Comparison of ENCODE assay signal across 9 mouse cellular contexts in genomic region chr12:16665022-16665421, GRCm38 (mm10). TPM values are rescaled to one million over a fixed set of nuclear protein-coding genes. Genes with fewer than 3 reads are reported as not detected.
DNase-seq lines count a peak whose midpoint lies in the region; ATAC-seq and TF ChIP-seq lines count a peak whose summit lies in the region.
"Had no signal": no experiment of that assay in that cellular context is flagged by ENCODE, and none has a peak within 500 bp of the region (broad histone marks: within the 10 kb centered on the region; RNA-seq: fewer than 3 reads in every experiment).

No protein-coding gene starts in this region.

- no peaks in the 10 kb centered on the region for H3K27me3 ChIP-seq in kidney, embryonic 16.5 days (ENCODE audit: insufficient read depth, low read length)
- no peaks in the 10 kb centered on the region for H3K27me3 ChIP-seq in hindbrain, embryonic 16.5 days (replicated peaks; ENCODE audit: control insufficient read depth, insufficient read depth, low read length)
- H3K27me3 ChIP-seq in neural tube, embryonic 14.5 days (ENCODE audit: control insufficient read depth, insufficient read depth, low read length): no peaks in the 10 kb centered on the region

- H3K4me2 ChIP-seq in kidney, embryonic 16.5 days (replicated peaks; ENCODE audit: low read depth, low read length): no peak overlapping the region
- no peak overlapping the region for H3K4me2 ChIP-seq in hindbrain, embryonic 16.5 days (ENCODE audit: low read length)
- no peak overlapping the region for H3K4me2 ChIP-seq in neural tube, embryonic 14.5 days (ENCODE audit: low read depth, low read length)

- 11% methylated on average over 1 of the region's 2 CpGs for WGBS in kidney, embryonic 16.5 days
- WGBS in hindbrain, embryonic 16.5 days: no CpG with 5 or more reads among the region's 2 CpGs
- 0% methylated on average over 1 of the region's 2 CpGs for WGBS in neural tube, embryonic 14.5 days

- intact Hi-C loops in gastrocnemius, postnatal 14 days (cut with DNase I; ENCODE audit: low total_unique reads): no loop called here

- TF ChIP-seq POLR2A in brain, embryonic 14.5 days (IDR thresholded peaks at IDR 0.05; ENCODE audit: borderline replicate concordance, extremely low read depth, insufficient read depth, insufficient read length, poor library complexity, severe bottlenecking): no peak

- no peaks in the 10 kb centered on the region for H3K9me3 ChIP-seq in kidney, embryonic 16.5 days (ENCODE audit: low read length)
- H3K9me3 ChIP-seq in hindbrain, embryonic 16.5 days (ENCODE audit: control insufficient read depth, low read length): no peaks in the 10 kb centered on the region
- no peaks in the 10 kb centered on the region for H3K9me3 ChIP-seq in neural tube, embryonic 14.5 days (ENCODE audit: control insufficient read depth, low read length)

- no peak overlapping the region for H3K9ac ChIP-seq in kidney, embryonic 16.5 days (replicated peaks; ENCODE audit: low read length)
- no peak overlapping the region for H3K9ac ChIP-seq in hindbrain, embryonic 16.5 days (ENCODE audit: low read depth, low read length)
- no peak overlapping the region for H3K9ac ChIP-seq in neural tube, embryonic 14.5 days (replicated peaks; ENCODE audit: low read depth, low read length)

- no peak overlapping the region for H3K4me3 ChIP-seq in kidney, embryonic 16.5 days (ENCODE audit: low read length)
- no peak overlapping the region for H3K4me3 ChIP-seq in hindbrain, embryonic 16.5 days (ENCODE audit: low read length)
- no peak overlapping the region for H3K4me3 ChIP-seq in neural tube, embryonic 14.5 days (ENCODE audit: low read depth, low read length)

- no peak overlapping the region for H3K27ac ChIP-seq in kidney, embryonic 16.5 days (ENCODE audit: low read length)
- no peak overlapping the region for H3K27ac ChIP-seq in hindbrain, embryonic 16.5 days (ENCODE audit: low read depth, low read length)
- H3K27ac ChIP-seq in neural tube, embryonic 14.5 days (ENCODE audit: low read depth, low read length): no peak overlapping the region

- ATAC-seq in kidney, embryonic 16.5 days (ENCODE audit: low FRiP score, low TSS enrichment): peak; percentile 14; the same call in 1 of the 2 replicates
- 0 out of 2 replicates have a peak, but pooled peaks have one; percentile 37 for ATAC-seq in hindbrain, embryonic 16.5 days
- ATAC-seq in neural tube, embryonic 14.5 days (ENCODE audit: low read depth): peak; percentile 36; the same call in 1 of the 2 replicates

- no peak for TF ChIP-seq CTCF in brain, embryonic 14.5 days (IDR thresholded peaks at IDR 0.05; ENCODE audit: borderline replicate concordance, extremely low read depth, insufficient read depth, insufficient read length)

- H3K4me1 ChIP-seq in kidney, embryonic 16.5 days (ENCODE audit: insufficient read depth, low read length): no peaks in the 10 kb centered on the region
- no peaks in the 10 kb centered on the region for H3K4me1 ChIP-seq in hindbrain, embryonic 16.5 days (ENCODE audit: control insufficient read depth, insufficient read depth, low read depth, low read length)
- H3K4me1 ChIP-seq in neural tube, embryonic 14.5 days (ENCODE audit: control insufficient read depth, insufficient read depth, low read length): no peaks in the 10 kb centered on the region

- DNase-seq in kidney, adult 8-10 months: no peak
- peak; percentile 27 for DNase-seq in brain, embryonic 14.5 days (ENCODE audit: low read depth)
- no peak for DNase-seq in right cerebral cortex, postnatal 10 days (ENCODE audit: low spot score in 2 of 2)
- no peak for DNase-seq in adrenal gland, postnatal 14 days
- DNase-seq in gastrocnemius, postnatal 14 days: no peak
- DNase-seq: kidney, adult 18-20 months had no signal

- H3K36me3 ChIP-seq in kidney, embryonic 16.5 days (ENCODE audit: insufficient read depth, low read length): no peaks in the 10 kb centered on the region
- H3K36me3 ChIP-seq in hindbrain, embryonic 16.5 days (ENCODE audit: control insufficient read depth, insufficient read depth, low read length): no peaks in the 10 kb centered on the region
- no peaks in the 10 kb centered on the region for H3K36me3 ChIP-seq in neural tube, embryonic 14.5 days (ENCODE audit: control insufficient read depth, insufficient read depth, low read length)

RNA-seq across cellular contexts. Expression of gene Ntsr2, which starts 11.8 kb away (rescaled TPM):
- 0.34 and 0.63 TPM in 2 replicates for polyA plus RNA-seq in kidney, embryonic 16.5 days (2015; fragmentation: Nextera tagmentation; extraction: Ambion mirVana)
- polyA plus RNA-seq in brain, embryonic 14.5 days (2012; rRNA removed): 1.5 and 1.8 TPM in 2 replicates
- polyA plus RNA-seq in hindbrain, embryonic 16.5 days (2015; fragmentation: Nextera tagmentation; extraction: Ambion mirVana): 5.8 and 8.4 TPM in 2 replicates
- 2.3 TPM in 2 replicates for polyA plus RNA-seq in neural tube, embryonic 14.5 days (2014; fragmentation: Nextera tagmentation; extraction: Ambion mirVana)
- total RNA-seq in adrenal gland, postnatal 14 days (2021): not detected in 2 replicates
- total RNA-seq in gastrocnemius, postnatal 14 days (2021): 1 to 10 TPM; 1.5 to 1.7 TPM

RNA-seq across cellular contexts. Expression of gene Lpin1, which starts 54.3 kb away (rescaled TPM):
- 5.7 and 6.8 TPM in 2 replicates for polyA plus RNA-seq in kidney, embryonic 16.5 days (2015; fragmentation: Nextera tagmentation; extraction: Ambion mirVana)
- 19.0 and 25.6 TPM in 2 replicates for polyA plus RNA-seq in brain, embryonic 14.5 days (2012; rRNA removed)
- 14.8 and 18.0 TPM in 2 replicates for polyA plus RNA-seq in hindbrain, embryonic 16.5 days (2015; fragmentation: Nextera tagmentation; extraction: Ambion mirVana)
- 21.4 and 22.1 TPM in 2 replicates for polyA plus RNA-seq in neural tube, embryonic 14.5 days (2014; fragmentation: Nextera tagmentation; extraction: Ambion mirVana)
- total RNA-seq in adrenal gland, postnatal 14 days (2021): 135 and 224 TPM in 2 replicates
- total RNA-seq in gastrocnemius, postnatal 14 days (2021): 100 to 1,000 TPM in 1 of 2 experiments, 10 to 100 TPM in 1; 46.2 to 117 TPM
